Mouse (Mus musculus) urinary bladder, postnatal 36 days (tissue): Measurements from ENCODE around the gene Mecom.

Source experiments
- DNase-seq, 2 experiments: peaks; one replicate each; pipeline ENCODE4 v3.0.0; 2022; ENCODE audit warnings: low spot score in 2 of 2, mixed read lengths in 1 of 2

Mecom gene

GRCm38 (mm10) chr3:30483006-30483684 is 64.7 kb downstream of the Mecom start:
- DNase-seq, result no peak

DNA sequence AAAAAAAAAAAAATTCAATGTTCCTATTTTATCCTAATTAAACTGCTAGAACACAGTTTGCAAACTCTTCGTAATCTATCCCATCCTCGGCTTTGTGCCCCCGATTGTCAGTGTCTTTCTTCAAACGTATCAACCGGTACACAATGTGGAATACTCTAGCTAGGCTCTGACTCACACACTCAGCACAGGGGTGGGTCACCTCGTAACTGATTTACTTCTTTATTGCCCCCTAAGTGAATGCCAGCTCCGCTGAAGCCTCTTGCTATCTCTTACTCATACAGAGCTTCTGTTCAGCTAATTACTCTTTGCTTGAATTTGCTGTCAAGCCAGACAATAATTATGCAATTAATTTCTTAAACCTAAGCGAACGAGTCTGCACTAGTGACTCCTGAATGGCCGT is 66.1 kb downstream of the Mecom start:
- no peak for DNase-seq

DNA sequence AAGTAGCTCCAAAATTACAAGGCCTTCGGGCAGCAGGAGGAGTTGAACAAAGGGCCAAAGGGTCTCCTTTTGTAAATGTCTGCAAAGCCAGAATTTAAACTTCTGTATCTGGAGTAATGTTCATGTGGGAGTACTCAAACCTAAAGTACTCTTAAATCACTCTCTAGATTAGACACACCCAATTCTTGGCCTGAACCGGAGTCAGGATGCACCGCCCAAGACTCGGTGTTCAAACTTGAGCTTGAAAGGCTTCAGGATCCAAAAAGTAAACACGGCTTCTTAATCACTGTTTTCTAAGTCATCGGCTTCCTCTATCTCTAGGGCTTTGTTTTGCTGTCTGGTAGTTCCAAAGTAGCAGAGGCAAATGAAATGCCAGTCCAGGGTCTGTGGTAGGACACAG is 67.3 kb downstream of the Mecom start:
- peak in 1 of 2 experiments; percentile 30 for DNase-seq

- no peak for DNase-seq
These were observed 69.6 kb downstream of the Mecom start for GRCm38 (mm10) chr3:30478252-30478651.

- no peak for DNase-seq
These were observed 70.8 kb downstream of the Mecom start for GRCm38 (mm10) chr3:30477008-30477407.

GRCm38 (mm10) chr3:30475591-30475990 is 72.2 kb downstream of the Mecom start:
- DNase-seq, result no peak

GRCm38 (mm10) chr3:30468068-30468835 is 79.6 kb downstream of the Mecom start:
- no peak for DNase-seq

DNA sequence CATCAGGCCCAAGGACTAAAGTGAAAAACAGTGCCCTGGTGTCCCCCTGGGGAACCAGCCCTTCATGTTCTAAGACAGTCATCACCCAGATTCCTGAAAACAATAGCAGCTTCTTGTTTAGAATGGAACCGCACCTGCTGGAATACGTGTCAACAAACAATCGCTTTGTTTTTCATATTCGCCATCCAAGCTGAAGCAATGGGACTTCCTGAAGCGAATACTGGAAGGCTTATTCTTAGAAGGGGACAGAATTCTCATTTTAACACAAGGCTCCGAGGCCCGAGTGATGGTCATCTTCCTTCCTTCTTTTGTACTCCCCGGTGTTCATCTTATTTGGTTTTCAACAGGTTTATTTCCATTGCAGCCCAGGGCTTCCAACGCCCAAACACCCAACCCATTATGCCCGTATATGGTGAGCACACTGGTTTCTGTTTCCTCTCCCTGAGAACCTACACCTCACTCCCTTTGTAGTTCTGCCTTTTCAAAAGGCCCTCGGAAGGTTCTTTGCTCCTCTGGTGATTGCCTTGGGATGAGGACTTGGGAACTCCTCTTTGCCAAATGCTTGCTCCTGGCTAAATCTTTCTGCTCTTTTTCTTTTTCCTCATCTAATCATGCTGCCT is 81.7 kb downstream of the Mecom start:
- no peak for DNase-seq

DNA sequence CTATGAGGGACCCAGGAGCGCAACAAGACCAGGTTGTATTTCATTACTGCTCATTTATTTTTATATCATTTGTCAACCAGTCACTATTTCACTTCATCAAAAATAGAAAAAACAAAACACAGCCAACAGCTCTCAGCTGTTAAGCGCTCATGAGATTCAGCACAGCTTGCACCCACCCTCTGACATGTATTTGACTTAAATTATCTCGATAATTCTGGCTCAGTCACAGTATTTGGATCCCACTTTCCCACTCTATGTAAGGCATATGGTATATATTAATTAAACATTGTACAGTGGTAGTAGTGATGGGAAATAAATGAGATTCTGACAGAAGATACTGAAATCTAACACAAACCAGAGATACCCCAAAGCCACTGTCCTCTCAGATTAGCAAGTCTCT is 83.3 kb downstream of the Mecom start:
- DNase-seq, result no peak

- no peak for DNase-seq
These were observed 86.0 kb downstream of the Mecom start for GRCm38 (mm10) chr3:30461831-30462230.

DNA sequence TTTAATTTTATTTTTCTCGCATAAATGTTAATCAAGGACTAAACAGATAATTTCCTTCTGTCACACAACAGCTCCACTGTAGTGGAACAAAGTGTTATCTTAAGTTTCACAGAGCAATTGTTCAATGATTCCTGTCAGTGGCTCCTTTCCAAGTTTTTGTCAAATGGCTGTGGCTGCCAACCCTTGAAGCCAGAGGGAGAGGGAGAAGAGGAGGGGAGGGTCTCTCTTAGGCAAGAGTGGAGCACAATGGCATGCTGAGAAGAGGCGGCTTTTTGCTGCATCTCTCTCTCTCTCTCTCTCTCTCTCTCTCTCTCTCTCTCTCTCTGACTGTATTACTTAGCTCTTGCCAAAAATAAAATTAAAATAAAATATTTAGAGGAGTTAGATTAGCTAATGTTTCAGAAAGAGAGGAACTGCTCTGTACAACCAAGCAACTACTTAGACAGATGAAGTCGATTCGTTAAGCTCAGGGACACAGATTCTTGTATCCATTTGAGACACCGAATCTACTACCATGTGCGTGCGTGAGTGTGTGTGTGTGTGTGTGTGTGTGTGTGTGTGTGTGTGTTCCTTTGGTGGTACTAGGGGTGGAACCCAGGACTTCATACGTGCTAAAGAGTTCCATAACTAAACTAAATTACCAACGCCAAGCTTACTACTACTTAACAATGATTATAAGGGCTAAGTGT is 86.8 kb downstream of the Mecom start:
- DNase-seq, result no peak

DNA sequence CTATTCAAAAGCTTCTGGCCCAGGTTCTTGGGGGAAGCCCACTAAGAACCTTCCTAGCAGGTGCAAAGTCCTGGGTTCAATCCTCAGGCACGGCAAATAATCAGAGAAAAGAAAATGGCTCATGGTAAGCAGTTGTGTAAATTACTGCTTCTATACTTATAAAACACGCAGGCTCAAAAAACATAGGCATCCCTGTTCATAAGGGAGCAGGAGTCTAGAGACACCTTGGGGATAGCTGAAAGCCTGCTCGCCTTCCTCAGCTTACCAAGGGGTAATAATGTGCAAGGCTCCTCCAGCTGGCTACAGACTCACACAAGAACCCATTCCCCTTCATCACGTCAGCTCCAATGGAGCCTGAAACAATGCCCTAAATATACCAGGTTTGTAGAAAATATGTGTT is 88.2 kb downstream of the Mecom start:
- DNase-seq, result no peak

DNA sequence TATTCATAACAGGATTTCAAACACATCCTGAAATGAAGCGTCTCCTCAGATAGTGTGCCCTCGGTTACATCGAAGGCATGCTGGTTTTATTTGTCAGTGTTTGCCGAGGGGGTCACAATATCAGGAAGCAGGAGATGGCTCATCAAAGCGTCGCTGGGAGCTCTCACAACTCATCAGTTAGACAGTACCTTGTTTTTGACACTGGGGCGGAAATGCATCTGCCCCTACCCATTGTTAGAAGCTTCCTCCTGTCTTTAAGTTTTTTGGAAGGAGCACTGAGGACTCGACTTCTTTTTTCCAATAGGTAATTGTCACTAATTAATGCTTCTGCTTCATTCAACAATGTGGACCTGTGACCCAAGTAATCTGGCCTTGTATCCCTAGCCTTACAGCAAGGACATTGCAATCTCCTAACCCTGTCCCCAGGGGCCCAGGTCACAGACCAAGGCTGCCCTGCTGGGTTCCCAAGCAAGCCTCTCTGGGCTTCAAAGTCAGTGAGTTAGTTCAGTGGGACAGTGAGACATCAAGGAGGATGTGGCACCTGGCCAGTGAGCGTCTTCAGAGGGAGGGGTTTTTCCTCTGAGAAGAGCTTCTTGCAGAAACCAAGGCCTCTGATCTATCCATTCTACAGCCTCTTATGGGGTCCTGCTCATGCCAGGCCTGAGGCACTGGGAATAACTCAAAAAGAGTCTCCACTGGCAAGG is 89.7 kb downstream of the Mecom start:
- no peak for DNase-seq

DNA sequence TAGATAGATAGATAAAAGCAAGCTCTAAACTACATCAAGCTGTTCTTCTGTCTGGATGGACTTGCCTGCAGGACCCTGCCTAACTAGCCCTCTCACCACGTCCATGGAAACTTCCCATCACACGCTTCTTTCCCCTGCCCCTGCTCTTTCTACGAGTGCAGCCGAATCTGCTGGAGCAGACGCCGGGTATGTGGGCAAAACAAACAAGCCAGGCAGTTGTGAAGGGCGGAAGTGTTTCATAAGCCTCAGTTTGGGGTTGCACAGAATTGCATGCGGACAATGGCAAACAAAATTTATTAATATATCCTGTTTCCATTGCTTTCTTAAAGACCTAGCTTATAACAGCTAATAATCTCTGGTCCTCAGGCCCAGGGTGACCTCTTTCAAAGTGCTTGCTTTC is 91.9 kb downstream of the Mecom start:
- no peak for DNase-seq

DNA sequence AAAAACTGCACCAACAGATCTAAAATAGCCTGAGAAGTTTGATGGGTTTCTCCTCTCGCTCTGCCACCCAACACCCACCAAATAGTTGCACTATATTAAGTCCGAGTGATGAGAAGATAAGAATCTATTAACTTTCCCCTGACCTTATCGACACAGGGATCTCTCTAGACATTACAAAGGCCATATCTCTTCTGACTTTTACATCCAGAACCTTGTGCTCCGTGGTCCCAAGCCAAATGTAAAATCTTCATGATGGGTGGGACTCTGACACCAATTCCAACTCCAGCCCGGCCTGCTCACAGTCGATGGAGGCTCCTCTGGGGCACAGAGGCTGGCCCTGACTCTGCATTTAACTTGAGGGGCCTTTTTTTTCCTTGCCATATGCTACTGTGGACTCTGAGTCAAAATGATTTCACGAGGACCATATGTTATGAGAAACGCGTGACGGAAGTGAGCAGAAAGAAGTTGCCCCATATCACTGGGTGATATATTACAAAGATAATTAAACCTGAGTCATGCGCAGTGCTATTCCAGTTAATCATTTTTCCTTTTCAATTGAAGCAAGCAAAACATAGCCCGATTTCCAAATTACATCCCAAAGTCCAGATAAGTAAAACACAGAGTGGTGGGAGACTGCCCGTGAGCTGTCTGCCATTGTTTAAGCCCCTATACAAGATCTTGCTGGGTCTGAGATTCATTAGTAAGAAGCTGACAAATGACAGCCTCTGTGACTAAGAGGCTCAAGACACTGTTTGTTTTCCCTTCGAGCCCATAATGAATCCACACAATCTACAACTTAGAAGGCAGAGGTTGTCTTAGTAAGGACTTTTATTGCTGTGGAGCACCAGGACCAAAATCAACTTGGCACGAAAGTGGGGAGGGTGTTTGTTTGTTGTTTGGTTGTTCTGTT is 94.0 kb downstream of the Mecom start:
- no peak for DNase-seq

GRCm38 (mm10) chr3:30453046-30453445 is 94.8 kb downstream of the Mecom start:
- no peak for DNase-seq

GRCm38 (mm10) chr3:30452511-30452910 is 95.3 kb downstream of the Mecom start:
- DNase-seq, result no peak

GRCm38 (mm10) chr3:30450206-30450965 is 97.4 kb downstream of the Mecom start:
- DNase-seq, result no peak

GRCm38 (mm10) chr3:30448624-30449023 is 99.2 kb downstream of the Mecom start:
- DNase-seq, result no peak

DNA sequence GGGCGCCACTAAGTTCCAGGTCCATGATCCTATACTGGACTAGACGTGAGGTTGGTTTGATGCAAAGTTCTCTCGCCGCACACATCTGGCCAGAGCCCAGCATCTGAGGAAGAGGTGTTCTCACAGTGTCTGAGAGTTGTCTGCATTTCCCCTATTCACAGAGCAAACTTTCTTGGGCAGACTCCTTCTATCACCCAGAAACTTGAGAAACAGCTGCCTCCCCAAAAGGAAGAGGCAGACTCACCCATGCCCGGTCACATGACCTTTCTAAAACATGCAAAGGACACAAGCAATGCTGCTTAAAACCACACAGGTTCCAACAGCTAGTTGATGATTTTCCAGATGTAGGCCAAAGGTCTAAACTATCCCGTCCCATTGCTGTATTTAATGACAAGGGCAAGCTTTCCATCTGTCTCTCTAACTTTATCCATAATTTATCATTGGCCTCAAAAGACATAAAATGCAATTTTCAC is 101.8 kb downstream of the Mecom start:
- no peak for DNase-seq
